Mouse (Mus musculus) liver, embryonic 14.5 days (tissue): Measurements from ENCODE around the gene Sf3a1. TPM values are rescaled to one million over a fixed set of nuclear protein-coding genes. Genes with fewer than 3 reads are reported as not detected.
"Not testable (repeated sequence)": the region's sequence is repeated elsewhere in the genome, so short reads cannot be mapped to it uniquely, and the experiment has no call there.

ENCODE experiments used
- ATAC-seq: fragments of 200-750 bp; cut with Nextera tagmentation; 2 replicates; pipeline ENCODE4 v1.8.0; 2017; ENCODE audit warnings: moderate number of reproducible peaks, mild to moderate bottlenecking, moderate library complexity; ENCODE audit not compliant: insufficient read depth
- DNase-seq, 3 experiments: peaks; one replicate each; pipeline ENCODE4 v3.0.0-alpha.2; 2012 to 2013; ENCODE audit warnings: low read depth in 3 of 3, low spot score in 3 of 3
- H3K27ac ChIP-seq: fragments of 300-500 bp; sonication (generic); 2 replicates; pipeline ENCODE4 v1.5.1; 2014; ENCODE audit warnings: moderate library complexity, mild to moderate bottlenecking, control low read depth, inconsistent platforms
- H3K27me3 ChIP-seq: fragments of 300-500 bp; sonication (generic); 2 replicates; pipeline ENCODE4 v1.6.1; 2014; ENCODE audit warnings: mild to moderate bottlenecking, low read length, moderate library complexity; ENCODE audit not compliant: control insufficient read depth, insufficient read depth
- H3K36me3 ChIP-seq: fragments of 300-500 bp; sonication (generic); replicated peaks from 2 replicates; pipeline ENCODE4 v1.6.1; 2014; ENCODE audit warnings: low read depth; ENCODE audit not compliant: control insufficient read depth, insufficient read depth
- H3K4me1 ChIP-seq, 2 experiments: fragments of 200-500 bp in 1 of 2; fragments of 300-500 bp in 1 of 2; sonication (generic) in 1 of 2; replicated peaks; 2 replicates each; pipeline ENCODE4 v1.6.1; 2012 to 2014; ENCODE audit warnings: antibody characterized with exemption in 1 of 2, inconsistent platforms in 1 of 2, low read length in 1 of 2; ENCODE audit not compliant: control insufficient read depth in 2 of 2, insufficient read depth in 2 of 2
- H3K4me2 ChIP-seq: fragments of 300-500 bp; sonication (generic); 2 replicates; pipeline ENCODE4 v1.6.1; 2014; ENCODE audit warnings: low read depth, mild to moderate bottlenecking, control low read depth, moderate library complexity
- H3K4me3 ChIP-seq, 2 experiments: fragments of 200-500 bp in 1 of 2; fragments of 300-500 bp in 1 of 2; sonication (generic) in 1 of 2; 2 replicates each; pipeline ENCODE4 v1.5.1; 2012 to 2014; ENCODE audit warnings: low read depth in 2 of 2, low read length in 2 of 2, mild to moderate bottlenecking in 2 of 2, control low read depth in 1 of 2, inconsistent platforms in 1 of 2, moderate library complexity in 1 of 2; ENCODE audit not compliant: insufficient read depth in 1 of 2
- H3K9ac ChIP-seq: fragments of 300-500 bp; sonication (generic); replicated peaks from 2 replicates; pipeline ENCODE4 v1.6.1; 2014; ENCODE audit warnings: mild to moderate bottlenecking, control low read depth, moderate library complexity
- H3K9me3 ChIP-seq: fragments of 300-500 bp; sonication (generic); 2 replicates; pipeline ENCODE4 v1.6.1; 2016; ENCODE audit warnings: low read length, mixed read lengths; ENCODE audit not compliant: control insufficient read depth
- CTCF ChIP-seq: IDR thresholded peaks from 2 replicates; pipeline ENCODE4 v1.5.1; 2016; ENCODE audit warnings: antibody characterized with exemption, low read depth, control low read depth
- EP300 ChIP-seq: IDR thresholded peaks from 2 replicates; pipeline ENCODE4 v1.6.1; 2016; ENCODE audit warnings: antibody characterized with exemption, low read depth
- WGBS: fragments of 180-500 bp; shearing (Covaris S2); extraction: QIAGEN DNeasy Blood & Tissue Kit; methylation state at CpG from one replicate; pipeline ENCODE4 v1.1.7; 2014; ENCODE audit not compliant: insufficient replicate concordance; 5-methylcytosine and 5-hydroxymethylcytosine counted together
- polyA plus RNA-seq, 2 experiments: library from polyadenylated mRNA; depleted of rRNA in 1 of 2; stranded (reverse) in 1 of 2; unstranded in 1 of 2; fragments of >200 nt; fragmentation: Nextera tagmentation in 1 of 2; extraction: Ambion mirVana in 1 of 2; gene quantifications; 2 replicates each; pipeline versions ENCODE4 v1.2.1 to v1.2.3; 2012 to 2014

The Sf3a1 gene
- polyA plus RNA-seq (2012; rRNA removed) (16.4 and 18.6 TPM in 2 replicates), polyA plus RNA-seq (2014; fragmentation: Nextera tagmentation; extraction: Ambion mirVana) (23.5 and 24.2 TPM in 2 replicates)

- H3K36me3 ChIP-seq: peaks cover 36% of the 10 kb centered on the region
- peak within 1 kb of the TSS; percentile 73 to 87 for H3K4me3 ChIP-seq
- no peaks in the 10 kb centered on the region for H3K27me3 ChIP-seq
- ATAC-seq (peak; percentile 95), DNase-seq (peak; percentile 82 to 83 (median 82))
- peak within 1 kb of the TSS; percentile 89 for H3K4me2 ChIP-seq
- H3K9ac ChIP-seq: peak within 1 kb of the TSS; percentile 83
- H3K4me1 ChIP-seq: peaks cover 11 to 21% of the 10 kb centered on the region in 2 experiments
- no peaks in the 10 kb centered on the region for H3K9me3 ChIP-seq
- peak within 1 kb of the TSS; percentile 49 for H3K27ac ChIP-seq
- TF ChIP-seq CTCF (peak; percentile 39), EP300 (no peak)
- WGBS: 1% methylated on average over 54 of the region's 54 CpGs
Observed at GRCm38 (mm10) chr11:4159808-4160708, at the start of gene Sf3a1, which contains the start of gene Ccdc157. Sf3a1 (plus strand) TSS chr11:4160350. Ccdc157 (minus strand) TSS chr11:4160293.

GRCm38 (mm10) chr11:4112033-4112432 is 48.1 kb upstream of the Sf3a1 start:
- no peak for ATAC-seq
- DNase-seq: no peak
- WGBS: 65% methylated on average over 4 of the region's 4 CpGs

GRCm38 (mm10) chr11:4112861-4113260 is 47.3 kb upstream of the Sf3a1 start:
- H3K9ac ChIP-seq: no peak overlapping the region
- H3K27ac ChIP-seq: no peak overlapping the region

More at GRCm38 (mm10) chr11:4112033-4112432, 48.1 kb upstream of the Sf3a1 start:
- Histone ChIP-seq H3K4me2 (no peak overlapping the region), H3K9me3 (no peaks in the 10 kb centered on the region), H3K4me1 (peaks cover 6 to 11% of the 10 kb centered on the region in 2 experiments), H3K27ac (no peak overlapping the region), H3K9ac (no peak overlapping the region), H3K27me3 (no peaks in the 10 kb centered on the region), H3K4me3 (no peak overlapping the region), H3K36me3 (no peaks in the 10 kb centered on the region)
- TF ChIP-seq CTCF: no peak
- no peak for TF ChIP-seq EP300

DNA sequence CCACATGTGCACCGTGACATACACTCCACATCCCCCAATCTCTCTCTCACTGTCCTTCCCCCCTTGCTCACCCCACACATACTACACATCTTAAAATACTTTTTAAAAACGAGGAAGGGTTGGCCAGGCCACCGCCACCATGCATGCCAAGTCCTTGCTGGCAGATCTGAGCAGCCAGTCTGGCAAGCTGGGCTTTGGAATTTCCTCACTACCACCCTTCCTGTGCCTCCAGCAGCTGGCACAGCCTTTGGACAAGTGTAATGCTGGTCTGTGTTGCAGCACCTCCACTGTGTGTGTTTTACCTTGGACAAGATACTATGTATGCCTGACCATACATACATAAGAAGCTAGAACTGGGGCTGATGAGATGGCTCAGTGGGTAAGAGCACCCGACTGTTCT is 46.7 kb upstream of the Sf3a1 start:
- 60% methylated on average over 4 of the region's 4 CpGs for WGBS

More at GRCm38 (mm10) chr11:4112861-4113260, 47.3 kb upstream of the Sf3a1 start:
- H3K4me3 ChIP-seq: no peak overlapping the region
- WGBS: 69% methylated on average over 6 of the region's 6 CpGs
- no peaks in the 10 kb centered on the region for H3K36me3 ChIP-seq
- DNase-seq (no peak), ATAC-seq (no peak)
- no peak overlapping the region for H3K4me2 ChIP-seq
- peaks cover 12 to 19% of the 10 kb centered on the region in 2 experiments for H3K4me1 ChIP-seq
- TF ChIP-seq EP300: no peak
- no peak for TF ChIP-seq CTCF
- peaks cover 8% of the 10 kb centered on the region for H3K27me3 ChIP-seq
- no peaks in the 10 kb centered on the region for H3K9me3 ChIP-seq

GRCm38 (mm10) chr11:4113970-4114369 is 46.2 kb upstream of the Sf3a1 start:
- peaks cover 18% of the 10 kb centered on the region for H3K27me3 ChIP-seq
- H3K36me3 ChIP-seq: no peaks in the 10 kb centered on the region
- H3K27ac ChIP-seq: no peak overlapping the region
- H3K9me3 ChIP-seq: no peaks in the 10 kb centered on the region
- no peak for DNase-seq
- no peak overlapping the region for H3K9ac ChIP-seq
- 26% methylated on average over 6 of the region's 6 CpGs for WGBS
- H3K4me3 ChIP-seq: no peak overlapping the region
- no peak for ATAC-seq
- peaks cover 12 to 21% of the 10 kb centered on the region in 2 experiments for H3K4me1 ChIP-seq
- no peak for TF ChIP-seq CTCF
- TF ChIP-seq EP300: no peak
- H3K4me2 ChIP-seq: no peak overlapping the region

More for the DNA sequence above, 46.7 kb upstream of the Sf3a1 start:
- DNase-seq (no peak), ATAC-seq (no peak)
- no peaks in the 10 kb centered on the region for H3K36me3 ChIP-seq
- no peak overlapping the region for H3K27ac ChIP-seq
- no peak overlapping the region for H3K4me3 ChIP-seq
- H3K9me3 ChIP-seq: no peaks in the 10 kb centered on the region
- H3K4me2 ChIP-seq: no peak overlapping the region
- peaks cover 14% of the 10 kb centered on the region for H3K27me3 ChIP-seq
- H3K9ac ChIP-seq: no peak overlapping the region
- no peak for TF ChIP-seq EP300
- TF ChIP-seq CTCF: no peak
- peaks cover 12 to 19% of the 10 kb centered on the region in 2 experiments for H3K4me1 ChIP-seq

DNA sequence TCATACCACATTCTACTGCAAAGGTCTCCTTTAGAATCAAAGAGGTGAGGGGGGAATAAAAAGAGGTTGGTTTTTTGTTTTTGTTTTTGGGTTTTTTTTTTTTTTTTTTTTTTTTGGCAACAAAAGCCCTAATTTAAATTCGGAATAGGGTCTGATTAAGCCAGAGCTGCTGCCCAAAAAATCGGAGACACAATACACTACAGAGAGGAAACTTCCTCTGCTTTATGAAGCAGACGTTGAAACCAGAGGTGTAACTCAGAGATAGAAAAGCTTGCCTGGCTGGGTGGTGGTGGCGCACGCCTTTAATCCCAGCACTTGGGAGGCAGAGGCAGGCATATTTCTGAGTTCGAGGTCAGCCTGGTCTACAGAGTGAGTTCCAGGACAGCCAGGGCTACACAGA is 45.6 kb upstream of the Sf3a1 start:
- not testable (repeated sequence) for H3K9ac ChIP-seq, H3K36me3 ChIP-seq, H3K9me3 ChIP-seq, DNase-seq, H3K4me2 ChIP-seq, H3K27ac ChIP-seq, ATAC-seq, H3K4me3 ChIP-seq
- 57% methylated on average over 6 of the region's 6 CpGs for WGBS
- peaks cover 23% of the 10 kb centered on the region for H3K27me3 ChIP-seq
- H3K4me1 ChIP-seq: peaks cover 12 to 27% of the 10 kb centered on the region in 2 experiments
